Mouse (Mus musculus) megakaryocyte, embryonic 14.5 days (primary cell): ENCODE measurements around the gene Exosc9.

Experiments
- FLI1 ChIP-seq: IDR thresholded peaks from 2 replicates; pipeline ENCODE4 v1.6.1; 2012; ENCODE audit warnings: low read length, inconsistent platforms, mixed read lengths
- GATA1 ChIP-seq: IDR thresholded peaks from 3 replicates; pipeline ENCODE4 v1.6.1; 2012; ENCODE audit warnings: mixed read lengths, low read length, inconsistent platforms, borderline replicate concordance

- TF ChIP-seq GATA1 = no peak
- no peak for TF ChIP-seq FLI1
Observed at GRCm38 (mm10) chr3:36531242-36531641, 21.2 kb upstream of the Exosc9 start.
